Mouse (Mus musculus) stomach, postnatal 0 days (tissue): ENCODE results near the gene Msgn1. TPM values are rescaled to one million over a fixed set of nuclear protein-coding genes. Genes with fewer than 3 reads are reported as not detected.

Source experiments
- ATAC-seq: fragments of 200-750 bp; cut with Nextera tagmentation; 2 replicates; pipeline ENCODE4 v1.8.0; 2017; ENCODE audit not compliant: low FRiP score, low TSS enrichment
- DNase-seq: peaks from one replicate; pipeline ENCODE4 v3.0.0-alpha.2; 2016; ENCODE audit warnings: low spot score
- H3K27ac ChIP-seq: fragments of 300-500 bp; sonication (generic); replicated peaks from 2 replicates; pipeline ENCODE4 v1.5.1; 2014; ENCODE audit warnings: mild to moderate bottlenecking, control low read depth
- H3K27me3 ChIP-seq: fragments of 300-500 bp; sonication (generic); 2 replicates; pipeline ENCODE4 v1.6.1; 2014; ENCODE audit warnings: low read length; ENCODE audit not compliant: control insufficient read depth, insufficient read depth
- H3K36me3 ChIP-seq: fragments of 300-500 bp; sonication (generic); 2 replicates; pipeline ENCODE4 v1.6.1; 2014; ENCODE audit warnings: low read length, mixed read lengths; ENCODE audit not compliant: control insufficient read depth, insufficient read depth
- H3K4me1 ChIP-seq: fragments of 300-500 bp; sonication (generic); replicated peaks from 2 replicates; pipeline ENCODE4 v1.6.1; 2014; ENCODE audit warnings: antibody characterized with exemption; ENCODE audit not compliant: control insufficient read depth, insufficient read depth
- H3K4me2 ChIP-seq: fragments of 300-500 bp; sonication (generic); replicated peaks from 2 replicates; pipeline ENCODE4 v1.6.1; 2014; ENCODE audit warnings: low read depth, mild to moderate bottlenecking, control low read depth, moderate library complexity
- H3K4me3 ChIP-seq: fragments of 300-500 bp; sonication (generic); 2 replicates; pipeline ENCODE4 v1.5.1; 2014; ENCODE audit warnings: low read depth, low read length, control low read depth
- H3K9ac ChIP-seq: fragments of 300-500 bp; sonication (generic); 2 replicates; pipeline ENCODE4 v1.6.1; 2014; ENCODE audit warnings: mild to moderate bottlenecking, low read length, control low read depth, mixed read lengths
- H3K9me3 ChIP-seq: fragments of 300-500 bp; sonication (generic); 2 replicates; pipeline ENCODE4 v1.6.1; 2016; ENCODE audit warnings: low read length; ENCODE audit not compliant: control insufficient read depth
- CTCF ChIP-seq: IDR thresholded peaks from 2 replicates; pipeline ENCODE4 v1.5.1; 2016; ENCODE audit warnings: antibody characterized with exemption, low read depth, mild to moderate bottlenecking, moderate library complexity
- EP300 ChIP-seq: optimal IDR thresholded peaks from 2 replicates; pipeline ENCODE3; 2016; ENCODE audit warnings: antibody characterized with exemption
- WGBS: fragments of 180-500 bp; shearing (Covaris S2); extraction: QIAGEN DNeasy Blood & Tissue Kit; methylation state at CpG from one replicate; pipeline ENCODE4 v1.1.7; 2014; 5-methylcytosine and 5-hydroxymethylcytosine counted together
- polyA plus RNA-seq: library from polyadenylated mRNA; unstranded; fragments of >200 nt; fragmentation: Nextera tagmentation; extraction: Ambion mirVana; gene quantifications from 2 replicates; pipeline ENCODE4 v1.2.1, GENCODE M21; 2015

Msgn1 gene
- polyA plus RNA-seq, 1 experiment from 2014 or later: not detected

GRCm38 (mm10) chr12:11158670-11159069, 50.1 kb downstream of the Msgn1 start:
- ATAC-seq (no peak), DNase-seq (no peak)
- H3K27ac ChIP-seq: no peak overlapping the region
- no peaks in the 10 kb centered on the region for H3K9me3 ChIP-seq
- no peak overlapping the region for H3K4me2 ChIP-seq
- H3K4me1 ChIP-seq: no peaks in the 10 kb centered on the region
- H3K36me3 ChIP-seq: no peaks in the 10 kb centered on the region
- WGBS: 90% methylated on average over 3 of the region's 3 CpGs
- no peaks in the 10 kb centered on the region for H3K27me3 ChIP-seq
- TF ChIP-seq CTCF (no peak), EP300 (no peak)
- no peak overlapping the region for H3K4me3 ChIP-seq
- no peak overlapping the region for H3K9ac ChIP-seq

Other genes with a start within 250 kb of the Msgn1 start
- 6.1 and 6.7 TPM in 2 replicates for gene Kcns3, start 57.9 kb downstream of the Msgn1 start, polyA plus RNA-seq
- gene Gen1, start 56.8 kb upstream of the Msgn1 start, polyA plus RNA-seq: 1.6 and 2.0 TPM in 2 replicates
- 66.0 and 83.7 TPM in 2 replicates for gene Smc6, start 56.9 kb upstream of the Msgn1 start, polyA plus RNA-seq
- gene Vsnl1, start 227.6 kb upstream of the Msgn1 start, polyA plus RNA-seq: 0.65 and 0.72 TPM in 2 replicates
- gene Rad51ap2, start 247.1 kb upstream of the Msgn1 start, polyA plus RNA-seq: 0.33 and 0.38 TPM in 2 replicates